Mouse (Mus musculus) frontal cortex, postnatal 14 days (tissue): Measurements from ENCODE around the gene Epb41.
A peak's percentile ranks its signal among the peaks of the same experiment; 100 is the strongest.

ENCODE experiments used
- DNase-seq, 2 experiments: peaks; one replicate each; pipeline ENCODE4 v3.0.0; 2022; ENCODE audit warnings: low spot score in 2 of 2

The Epb41 gene

GRCm38 (mm10) chr4:132074077-132074932, 816 bp downstream of the Epb41 start, which contains the start of gene Gm10300:
Gm10300 (plus strand) TSS chr4:132074697.
- peak in 1 of 2 experiments; percentile 22 for DNase-seq

GRCm38 (mm10) chr4:132072946-132073345, 2.2 kb downstream of the Epb41 start:
- no peak for DNase-seq

GRCm38 (mm10) chr4:132072156-132072555, 3.0 kb downstream of the Epb41 start:
- DNase-seq, result no peak

GRCm38 (mm10) chr4:132071674-132072073, 3.4 kb downstream of the Epb41 start:
- DNase-seq, result no peak

- DNase-seq, result no peak
These were observed 7.2 kb downstream of the Epb41 start for GRCm38 (mm10) chr4:132067938-132068235.

- DNase-seq, result no peak
These were observed 7.8 kb downstream of the Epb41 start for GRCm38 (mm10) chr4:132067112-132067937.

GRCm38 (mm10) chr4:132066101-132066773, 8.9 kb downstream of the Epb41 start:
- no peak for DNase-seq

- no peak for DNase-seq
These were observed 9.5 kb downstream of the Epb41 start for GRCm38 (mm10) chr4:132065578-132065977.

- DNase-seq, result no peak
These were observed 10.6 kb downstream of the Epb41 start for GRCm38 (mm10) chr4:132064550-132064949.

- no peak for DNase-seq
These were observed 11.9 kb downstream of the Epb41 start for GRCm38 (mm10) chr4:132062934-132063884.

- DNase-seq, result no peak
These were observed 12.8 kb downstream of the Epb41 start for GRCm38 (mm10) chr4:132062289-132062688.

GRCm38 (mm10) chr4:132060040-132060832, 14.9 kb downstream of the Epb41 start:
- no peak for DNase-seq

- no peak for DNase-seq
These were observed 15.6 kb downstream of the Epb41 start for GRCm38 (mm10) chr4:132059541-132059940.

- no peak for DNase-seq
These were observed 17.8 kb downstream of the Epb41 start for GRCm38 (mm10) chr4:132057311-132057710.

- no peak for DNase-seq
These were observed 23.5 kb downstream of the Epb41 start for GRCm38 (mm10) chr4:132051321-132052275.

GRCm38 (mm10) chr4:132049549-132050200, 25.4 kb downstream of the Epb41 start:
- no peak for DNase-seq

- peak; percentile 76 to 83 for DNase-seq
These were observed 26.1 kb downstream of the Epb41 start for GRCm38 (mm10) chr4:132048995-132049404.
